Mouse (Mus musculus): ENCODE measurements around the gene Fscn1.

- TF ChIP-seq EP300 (IDR thresholded peaks at IDR 0.05; ENCODE audit: low read depth) (no peak), CTCF (IDR thresholded peaks at IDR 0.05; ENCODE audit: low read depth) (peak; percentile 100)
Measured at GRCm38 (mm10) chr5:142936336-142936719, 23.8 kb upstream of the Fscn1 start.

Measured in liver, embryonic 14.5 days (tissue).